Mouse (Mus musculus) forebrain, embryonic 16.5 days (tissue): ENCODE results near the gene Med16. TPM values are rescaled to one million over a fixed set of nuclear protein-coding genes. Genes with fewer than 3 reads are reported as not detected.

Experiments used
- ATAC-seq: fragments of 200-750 bp; cut with Nextera tagmentation; 2 replicates; pipeline ENCODE4 v1.8.0; 2017; ENCODE audit warnings: mild to moderate bottlenecking, moderate library complexity
- H3K27ac ChIP-seq: fragments of 300-500 bp; sonication (generic); 2 replicates; pipeline ENCODE4 v1.5.1; 2014; ENCODE audit warnings: low read length, control low read depth
- H3K27me3 ChIP-seq: fragments of 300-500 bp; sonication (generic); replicated peaks from 2 replicates; pipeline ENCODE4 v1.6.1; 2014; ENCODE audit warnings: low read length; ENCODE audit not compliant: control insufficient read depth, insufficient read depth
- H3K36me3 ChIP-seq: fragments of 300-500 bp; sonication (generic); 2 replicates; pipeline ENCODE4 v1.6.1; 2014; ENCODE audit not compliant: control insufficient read depth, insufficient read depth
- H3K4me1 ChIP-seq: fragments of 300-500 bp; sonication (generic); replicated peaks from 2 replicates; pipeline ENCODE4 v1.6.1; 2014; ENCODE audit warnings: low read length; ENCODE audit not compliant: control insufficient read depth, insufficient read depth
- H3K4me2 ChIP-seq: fragments of 300-500 bp; sonication (generic); 2 replicates; pipeline ENCODE4 v1.6.1; 2014; ENCODE audit warnings: mild to moderate bottlenecking, low read length, control low read depth
- H3K4me3 ChIP-seq: fragments of 300-500 bp; sonication (generic); replicated peaks from 2 replicates; pipeline ENCODE4 v1.5.1; 2014; ENCODE audit warnings: mild to moderate bottlenecking, low read length, control low read depth
- H3K9ac ChIP-seq: fragments of 300-500 bp; sonication (generic); replicated peaks from 2 replicates; pipeline ENCODE4 v1.6.1; 2014; ENCODE audit warnings: low read depth, low read length, control low read depth
- H3K9me3 ChIP-seq: fragments of 300-500 bp; sonication (generic); 2 replicates; pipeline ENCODE4 v1.6.1; 2016; ENCODE audit warnings: low read length; ENCODE audit not compliant: control insufficient read depth
- WGBS: fragments of 180-500 bp; shearing (Covaris S2); extraction: QIAGEN DNeasy Blood & Tissue Kit; methylation state at CpG from one replicate; pipeline ENCODE4 v1.1.7; 2014; 5-methylcytosine and 5-hydroxymethylcytosine counted together
- polyA plus RNA-seq: library from polyadenylated mRNA; unstranded; fragments of >200 nt; fragmentation: Nextera tagmentation; extraction: Ambion mirVana; gene quantifications from 2 replicates; pipeline ENCODE4 v1.2.1, GENCODE M21; 2015

Med16 gene
- polyA plus RNA-seq, 1 experiment from 2014 or later, result 54.0 TPM

- WGBS, result 3% methylated on average over 10 of the region's 10 CpGs
- Histone ChIP-seq H3K9me3 (no peaks in the 10 kb centered on the region), H3K4me1 (peaks cover 61% of the 10 kb centered on the region), H3K9ac (peak overlapping the region; percentile 95), H3K27ac (peak overlapping the region; percentile 100), H3K4me3 (peak overlapping the region; percentile 97), H3K27me3 (no peaks in the 10 kb centered on the region), H3K4me2 (peak overlapping the region; percentile 96), H3K36me3 (peaks cover 16% of the 10 kb centered on the region)
- ATAC-seq, result no peak
Measured at GRCm38 (mm10) chr10:79855558-79856184, 53.1 kb downstream of the Med16 start.

- peak overlapping the region; percentile 95 for H3K9ac ChIP-seq
- peaks cover 9% of the 10 kb centered on the region for H3K36me3 ChIP-seq
- WGBS, result under 1% methylated on average over 77 of the region's 83 CpGs
- no peaks in the 10 kb centered on the region for H3K9me3 ChIP-seq
- peak; percentile 21 for ATAC-seq
- H3K4me2 ChIP-seq, result peak overlapping the region; percentile 96
- H3K27ac ChIP-seq, result peak overlapping the region; percentile 100
- no peaks in the 10 kb centered on the region for H3K27me3 ChIP-seq
- peaks cover 61% of the 10 kb centered on the region for H3K4me1 ChIP-seq
- peak overlapping the region; percentile 97 for H3K4me3 ChIP-seq
Measured at GRCm38 (mm10) chr10:79854801-79855541, 53.8 kb downstream of the Med16 start.

- Histone ChIP-seq H3K27ac (peak within 1 kb of the TSS; percentile 100), H3K4me1 (peaks cover 57% of the 10 kb centered on the region)
- WGBS, result under 1% methylated on average over 75 of the region's 75 CpGs
Measured at GRCm38 (mm10) chr10:79853860-79854795, 54.6 kb downstream of the Med16 start, which contains the start of gene Ptbp1. Gene Ptbp1, plus strand, starts transcription at chr10:79854427.

GRCm38 (mm10) chr10:79853392-79853791 is 55.3 kb downstream of the Med16 start:
- peak; percentile 16 for ATAC-seq
- no peaks in the 10 kb centered on the region for H3K27me3 ChIP-seq
- H3K9ac ChIP-seq, result peak overlapping the region; percentile 82
- WGBS, result 0% methylated on average over 14 of the region's 15 CpGs
- peak overlapping the region; percentile 100 for H3K27ac ChIP-seq
- no peaks in the 10 kb centered on the region for H3K9me3 ChIP-seq
- peak overlapping the region; percentile 89 for H3K4me2 ChIP-seq
- peaks cover 50% of the 10 kb centered on the region for H3K4me1 ChIP-seq
- H3K4me3 ChIP-seq, result peak overlapping the region; percentile 97
- H3K36me3 ChIP-seq, result no peaks in the 10 kb centered on the region

More at GRCm38 (mm10) chr10:79853860-79854795, 54.6 kb downstream of the Med16 start, which contains the start of gene Ptbp1:
- peak within 1 kb of the TSS; percentile 97 for H3K4me3 ChIP-seq
- peak within 1 kb of the TSS; percentile 95 for H3K9ac ChIP-seq
- ATAC-seq, result peak; percentile 93
- H3K4me2 ChIP-seq, result peak within 1 kb of the TSS; percentile 96
- H3K27me3 ChIP-seq, result no peaks in the 10 kb centered on the region
- H3K36me3 ChIP-seq, result peaks cover 1% of the 10 kb centered on the region
- no peaks in the 10 kb centered on the region for H3K9me3 ChIP-seq

GRCm38 (mm10) chr10:79852827-79853226 is 55.9 kb downstream of the Med16 start:
- H3K27me3 ChIP-seq, result no peaks in the 10 kb centered on the region
- no peaks in the 10 kb centered on the region for H3K9me3 ChIP-seq
- 17% methylated on average over 8 of the region's 8 CpGs for WGBS
- H3K4me1 ChIP-seq, result peaks cover 44% of the 10 kb centered on the region
- H3K4me3 ChIP-seq, result peak overlapping the region; percentile 97
- H3K4me2 ChIP-seq, result peak overlapping the region; percentile 89
- H3K9ac ChIP-seq, result peak overlapping the region; percentile 82
- H3K27ac ChIP-seq, result peak overlapping the region; percentile 100
- ATAC-seq, result no peak
- no peaks in the 10 kb centered on the region for H3K36me3 ChIP-seq

GRCm38 (mm10) chr10:79852107-79852789 is 56.5 kb downstream of the Med16 start:
- Histone ChIP-seq H3K4me3 (peak overlapping the region; percentile 97), H3K9me3 (no peaks in the 10 kb centered on the region), H3K36me3 (no peaks in the 10 kb centered on the region), H3K9ac (peak overlapping the region; percentile 82), H3K27ac (peak overlapping the region; percentile 100), H3K4me1 (peaks cover 39% of the 10 kb centered on the region), H3K4me2 (peak overlapping the region; percentile 89), H3K27me3 (no peaks in the 10 kb centered on the region)
- WGBS, result 56% methylated on average over 9 of the region's 9 CpGs
- ATAC-seq, result no peak

- Histone ChIP-seq H3K9me3 (no peaks in the 10 kb centered on the region), H3K27ac (peak overlapping the region; percentile 100), H3K4me1 (peaks cover 33% of the 10 kb centered on the region), H3K4me3 (no peak overlapping the region), H3K36me3 (no peaks in the 10 kb centered on the region), H3K4me2 (no peak overlapping the region), H3K27me3 (no peaks in the 10 kb centered on the region), H3K9ac (peak overlapping the region; percentile 82)
- 76% methylated on average over 3 of the region's 3 CpGs for WGBS
- ATAC-seq, result no peak
Measured at GRCm38 (mm10) chr10:79851653-79852052, 57.1 kb downstream of the Med16 start.

GRCm38 (mm10) chr10:79849941-79850628 is 58.6 kb downstream of the Med16 start:
- H3K27me3 ChIP-seq, result no peaks in the 10 kb centered on the region
- no peak overlapping the region for H3K27ac ChIP-seq
- no peaks in the 10 kb centered on the region for H3K36me3 ChIP-seq
- no peak for ATAC-seq
- WGBS, result 85% methylated on average over 8 of the region's 8 CpGs
- no peaks in the 10 kb centered on the region for H3K9me3 ChIP-seq
- H3K9ac ChIP-seq, result no peak overlapping the region
- no peak overlapping the region for H3K4me2 ChIP-seq
- no peak overlapping the region for H3K4me3 ChIP-seq
- H3K4me1 ChIP-seq, result peaks cover 23% of the 10 kb centered on the region
